Mouse (Mus musculus): ENCODE measurements around the gene Vps26c. TPM values are rescaled to one million over a fixed set of nuclear protein-coding genes. Genes with fewer than 3 reads are reported as not detected.

Vps26c gene
- 72.5 and 83.3 TPM in 2 replicates for polyA plus RNA-seq (2012; rRNA removed)

GRCm38 (mm10) chr16:94526344-94527151 is at the start of gene Vps26c:
Gene Vps26c (minus strand): TSS chr16:94526830.
- peak; percentile 99 for DNase-seq (ENCODE audit: low read depth)

GRCm38 (mm10) chr16:94575757-94576156 is 49.1 kb upstream of the Vps26c start:
- TF ChIP-seq POLR2A (IDR thresholded peaks at IDR 0.05; ENCODE audit: borderline replicate concordance, extremely low read depth, insufficient read depth, insufficient read length, poor library complexity, severe bottlenecking): no peak
- no peak for TF ChIP-seq CTCF (IDR thresholded peaks at IDR 0.05; ENCODE audit: borderline replicate concordance, extremely low read depth, insufficient read depth, insufficient read length)
- no peak for DNase-seq (ENCODE audit: low read depth)

More at GRCm38 (mm10) chr16:94526344-94527151, at the start of gene Vps26c:
- TF ChIP-seq CTCF (IDR thresholded peaks at IDR 0.05; ENCODE audit: borderline replicate concordance, extremely low read depth, insufficient read depth, insufficient read length) (no peak), POLR2A (IDR thresholded peaks at IDR 0.05; ENCODE audit: borderline replicate concordance, extremely low read depth, insufficient read depth, insufficient read length, poor library complexity, severe bottlenecking) (peak; percentile 54)

GRCm38 (mm10) chr16:94574718-94575094 is 48.1 kb upstream of the Vps26c start:
- no peak for DNase-seq (ENCODE audit: low read depth)
- no peak for TF ChIP-seq CTCF (IDR thresholded peaks at IDR 0.05; ENCODE audit: borderline replicate concordance, extremely low read depth, insufficient read depth, insufficient read length)
- TF ChIP-seq POLR2A (IDR thresholded peaks at IDR 0.05; ENCODE audit: borderline replicate concordance, extremely low read depth, insufficient read depth, insufficient read length, poor library complexity, severe bottlenecking): no peak

DNA sequence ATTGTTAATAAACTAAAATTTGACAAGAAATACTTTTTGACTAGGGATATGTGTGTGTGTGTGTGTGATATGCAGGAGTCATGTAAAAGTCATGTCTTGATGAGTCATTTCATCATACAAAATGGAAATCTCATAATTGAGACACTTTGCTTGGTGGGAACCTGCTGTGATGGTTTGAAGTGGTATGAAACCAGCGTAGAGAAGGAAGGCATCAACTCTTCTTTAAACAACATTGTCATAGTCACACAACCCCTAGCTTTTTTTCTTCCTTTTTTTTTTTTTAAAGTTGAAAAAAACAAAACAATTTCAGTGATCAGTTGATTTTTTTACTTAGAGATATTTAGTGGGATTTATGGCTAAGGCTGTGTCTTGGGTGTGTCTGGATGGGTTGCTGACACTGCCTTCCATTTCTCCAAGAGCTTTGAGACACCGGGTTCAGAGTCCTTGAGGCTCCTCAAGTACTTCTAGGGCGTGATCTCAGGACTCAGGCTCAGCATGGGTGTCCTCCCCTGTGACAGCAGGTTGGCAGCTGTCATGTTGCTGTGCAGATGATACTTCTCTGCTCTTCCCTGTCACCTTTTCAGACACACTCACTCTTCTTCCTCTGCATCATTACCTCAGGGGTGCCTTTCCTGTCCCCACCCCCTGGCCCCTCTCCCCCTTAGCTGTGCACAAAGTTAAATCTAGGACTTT is 47.5 kb upstream of the Vps26c start:
- TF ChIP-seq POLR2A (IDR thresholded peaks at IDR 0.05; ENCODE audit: borderline replicate concordance, extremely low read depth, insufficient read depth, insufficient read length, poor library complexity, severe bottlenecking): no peak
- DNase-seq (ENCODE audit: low read depth): no peak

- no peak for DNase-seq (ENCODE audit: low read depth)
Measured at GRCm38 (mm10) chr16:94572422-94572821, 45.8 kb upstream of the Vps26c start.

GRCm38 (mm10) chr16:94571111-94571993 is 44.7 kb upstream of the Vps26c start:
- DNase-seq (ENCODE audit: low read depth): peak; percentile 15
- no peak for TF ChIP-seq POLR2A (IDR thresholded peaks at IDR 0.05; ENCODE audit: borderline replicate concordance, extremely low read depth, insufficient read depth, insufficient read length, poor library complexity, severe bottlenecking)
- TF ChIP-seq CTCF (IDR thresholded peaks at IDR 0.05; ENCODE audit: borderline replicate concordance, extremely low read depth, insufficient read depth, insufficient read length): no peak

More at GRCm38 (mm10) chr16:94572422-94572821, 45.8 kb upstream of the Vps26c start:
- TF ChIP-seq POLR2A (IDR thresholded peaks at IDR 0.05; ENCODE audit: borderline replicate concordance, extremely low read depth, insufficient read depth, insufficient read length, poor library complexity, severe bottlenecking) (no peak), CTCF (IDR thresholded peaks at IDR 0.05; ENCODE audit: borderline replicate concordance, extremely low read depth, insufficient read depth, insufficient read length) (no peak)

DNA sequence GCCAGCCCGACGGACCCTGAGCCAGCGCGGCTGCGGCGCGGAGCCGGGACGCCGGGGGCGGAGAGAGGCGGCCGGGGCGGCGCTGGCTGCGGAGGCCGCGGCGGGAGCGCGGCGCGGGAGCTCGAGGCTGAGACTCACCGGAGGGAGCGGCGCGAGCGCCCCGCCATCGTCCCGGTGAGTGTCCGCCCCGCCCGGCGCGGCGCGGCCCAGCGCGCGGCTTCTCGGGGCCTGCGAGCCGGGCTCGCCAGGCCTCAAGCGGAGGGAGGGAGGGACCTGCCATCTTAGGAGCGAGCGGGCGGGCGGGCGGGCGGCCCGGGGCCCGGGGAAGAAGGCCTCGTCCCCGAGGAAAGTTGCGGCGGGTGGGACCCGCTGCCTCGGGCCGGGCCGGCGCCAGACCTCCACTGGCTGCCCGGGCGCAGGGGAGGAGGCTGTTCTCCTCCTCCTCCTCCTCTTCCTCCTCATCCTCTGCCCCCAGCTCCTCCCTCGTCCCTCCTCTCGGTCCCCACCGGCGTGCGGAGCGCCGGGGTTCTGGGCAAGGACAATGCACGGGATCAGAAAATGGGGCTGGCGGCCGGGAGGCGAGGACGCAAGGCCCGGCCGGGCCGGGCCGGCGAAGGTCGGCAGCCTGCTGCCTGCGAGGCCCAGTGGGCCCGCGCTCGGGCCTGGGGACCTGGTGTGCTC is 43.9 kb upstream of the Vps26c start:
- DNase-seq (ENCODE audit: low read depth): peak; percentile 51
- 0 out of 2 replicates have a peak, but pooled peaks have one; percentile 27 for TF ChIP-seq POLR2A (IDR thresholded peaks at IDR 0.05; ENCODE audit: borderline replicate concordance, extremely low read depth, insufficient read depth, insufficient read length, poor library complexity, severe bottlenecking)
- no peak for TF ChIP-seq CTCF (IDR thresholded peaks at IDR 0.05; ENCODE audit: borderline replicate concordance, extremely low read depth, insufficient read depth, insufficient read length)

DNA sequence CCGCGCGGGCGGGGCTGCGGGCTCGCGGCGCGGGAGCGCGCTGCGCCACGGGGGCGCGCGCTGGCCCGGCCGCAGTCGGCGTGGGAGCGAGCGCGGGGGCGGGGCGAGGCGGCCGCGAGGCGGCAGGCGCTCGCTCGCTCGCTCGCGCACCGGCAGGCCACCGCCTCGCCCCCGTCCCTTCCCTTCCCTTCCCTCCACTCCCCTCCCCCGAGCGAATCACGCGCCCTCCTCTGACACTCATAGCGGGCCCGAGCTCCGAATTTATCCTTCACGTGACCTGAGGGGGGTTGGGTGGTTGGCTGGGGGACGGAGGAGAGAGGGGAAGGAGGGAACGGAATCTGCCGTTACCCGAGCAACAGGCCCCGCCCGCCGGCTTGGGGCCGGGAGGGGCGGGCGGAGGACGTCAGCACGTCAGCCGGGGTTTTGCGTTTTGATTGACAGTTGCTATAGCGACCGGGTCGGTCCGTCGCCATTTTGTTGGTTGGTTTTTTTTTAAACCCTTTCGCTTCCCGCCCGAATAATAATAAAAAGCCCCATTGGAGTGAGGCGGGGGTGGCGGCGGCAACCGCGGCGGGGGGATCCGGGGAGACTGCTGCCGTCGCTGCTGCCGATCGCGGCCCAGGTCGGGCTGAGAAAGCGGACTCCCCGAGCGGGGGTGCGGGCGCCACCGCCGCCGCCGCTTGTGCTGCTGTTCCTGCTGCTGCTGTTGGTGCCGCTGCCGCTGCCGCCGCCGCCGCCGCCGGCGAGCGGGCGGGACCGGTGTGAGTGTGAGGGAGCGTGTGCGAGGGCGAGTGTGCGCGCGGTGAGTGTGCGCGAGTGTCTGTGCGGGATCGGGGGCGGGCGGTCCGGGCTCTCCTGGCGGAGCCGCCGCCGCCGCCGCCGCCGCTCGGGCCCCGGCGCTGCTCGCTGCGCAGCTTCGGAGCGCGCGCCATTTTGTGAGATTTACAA is 42.9 kb upstream of the Vps26c start, which contains the start of gene Dyrk1a:
Gene Dyrk1a (plus strand): TSS at position 782 of the 948 bp plus-strand sequence.
- DNase-seq (ENCODE audit: low read depth): peak; percentile 100
- no peak for TF ChIP-seq CTCF (IDR thresholded peaks at IDR 0.05; ENCODE audit: borderline replicate concordance, extremely low read depth, insufficient read depth, insufficient read length)
- TF ChIP-seq POLR2A (IDR thresholded peaks at IDR 0.05; ENCODE audit: borderline replicate concordance, extremely low read depth, insufficient read depth, insufficient read length, poor library complexity, severe bottlenecking): peak; percentile 82

- peak; percentile 16 for DNase-seq (ENCODE audit: low read depth)
- TF ChIP-seq CTCF (IDR thresholded peaks at IDR 0.05; ENCODE audit: borderline replicate concordance, extremely low read depth, insufficient read depth, insufficient read length) (no peak), POLR2A (IDR thresholded peaks at IDR 0.05; ENCODE audit: borderline replicate concordance, extremely low read depth, insufficient read depth, insufficient read length, poor library complexity, severe bottlenecking) (peak; percentile 91)
Measured at GRCm38 (mm10) chr16:94568335-94569228, 42.0 kb upstream of the Vps26c start.
